Mouse (Mus musculus) kidney, adult 9 months (tissue): ENCODE measurements at regions not wholly inside any gene's neighbourhood (a gene's known extent, or its start where the extent isn't known, plus 50 kb on each side); places are given as distances from the start of the nearest gene placed in this dataset.

Source experiments
- DNase-seq: peaks from one replicate; pipeline ENCODE4 v3.0.0; 2022

DNA sequence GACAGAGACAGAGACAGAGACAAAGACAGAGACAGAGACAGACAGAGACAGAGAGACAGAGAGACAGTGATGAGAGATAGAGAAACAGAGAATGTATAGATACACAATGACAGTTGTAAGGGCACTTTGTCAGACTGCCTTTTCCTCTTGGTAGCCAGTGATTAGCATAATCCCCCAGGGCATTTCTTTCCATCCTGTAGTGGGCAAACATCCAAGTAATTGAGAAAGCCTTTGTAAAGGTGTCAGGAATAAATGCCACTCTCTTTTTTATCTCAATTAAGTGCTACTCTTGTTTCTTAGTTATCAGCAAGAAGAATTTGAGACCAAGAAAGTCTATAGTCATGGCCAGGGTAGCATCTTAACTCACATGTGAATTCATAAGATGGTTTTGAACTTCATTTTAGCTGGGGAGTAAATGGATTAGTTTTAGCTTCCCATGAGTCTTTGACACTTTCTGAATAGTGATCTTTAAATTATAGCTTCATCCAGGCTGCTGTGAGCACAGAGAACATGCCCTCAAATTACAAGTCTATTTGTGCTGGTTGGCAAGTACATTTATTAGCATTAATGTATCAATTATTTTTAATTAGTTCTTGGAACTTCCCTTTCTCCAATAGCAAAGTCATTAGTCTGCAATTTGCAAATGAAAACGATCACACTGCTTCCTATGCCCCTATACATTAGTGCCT is 1215.9 kb downstream of the Gm9008 start:
- DNase-seq: no peak

DNA sequence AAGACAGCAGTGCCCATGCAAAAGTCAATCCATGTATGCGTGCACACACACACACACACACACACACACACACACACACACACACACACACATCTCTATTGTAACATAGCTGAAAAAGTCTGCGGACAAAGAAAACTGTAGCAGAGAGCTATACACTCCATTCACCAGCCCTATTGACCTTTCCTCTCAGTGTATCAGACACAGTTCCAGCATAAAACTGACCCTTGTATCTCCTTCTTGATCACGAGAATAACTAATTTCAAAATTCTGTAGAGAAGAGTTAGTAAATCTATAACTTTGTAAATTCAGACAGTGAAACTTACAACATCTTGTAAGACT is 1243.5 kb downstream of the Gm9008 start:
- peak; percentile 12 for DNase-seq

DNA sequence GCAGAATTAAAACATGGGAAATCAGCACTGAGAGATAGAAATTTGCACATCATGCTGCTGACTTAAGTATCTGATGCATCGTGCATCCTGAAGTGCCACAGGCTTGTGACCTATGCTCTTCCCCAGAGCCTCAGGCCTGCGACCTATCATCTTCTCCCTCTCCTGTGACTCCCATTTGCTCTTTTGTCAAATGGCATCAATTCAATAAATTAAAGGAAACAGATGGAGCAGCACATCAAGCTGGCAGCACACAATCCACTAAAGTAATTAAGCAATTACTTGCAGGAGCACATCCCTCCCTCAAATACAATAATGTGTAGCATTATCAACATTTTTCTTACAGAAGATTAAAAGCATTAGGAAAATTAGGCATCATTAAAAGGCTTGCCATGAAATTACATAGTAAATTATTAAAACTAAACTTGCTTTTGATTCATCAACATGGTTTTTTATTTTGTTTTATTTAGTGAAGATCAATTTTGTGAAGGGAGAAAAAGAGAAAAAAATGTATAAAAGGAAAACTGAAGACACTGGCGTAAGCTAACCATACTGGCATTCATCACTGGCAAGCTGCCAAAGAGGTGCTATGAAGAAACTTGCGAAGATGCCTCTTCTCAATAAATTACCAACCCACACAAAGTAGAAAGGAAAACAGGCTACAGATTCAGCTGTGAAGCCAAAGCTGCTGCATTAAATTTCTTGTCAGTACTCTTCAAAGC is 1244.1 kb downstream of the Gm9008 start:
- peak; percentile 0 for DNase-seq

DNA sequence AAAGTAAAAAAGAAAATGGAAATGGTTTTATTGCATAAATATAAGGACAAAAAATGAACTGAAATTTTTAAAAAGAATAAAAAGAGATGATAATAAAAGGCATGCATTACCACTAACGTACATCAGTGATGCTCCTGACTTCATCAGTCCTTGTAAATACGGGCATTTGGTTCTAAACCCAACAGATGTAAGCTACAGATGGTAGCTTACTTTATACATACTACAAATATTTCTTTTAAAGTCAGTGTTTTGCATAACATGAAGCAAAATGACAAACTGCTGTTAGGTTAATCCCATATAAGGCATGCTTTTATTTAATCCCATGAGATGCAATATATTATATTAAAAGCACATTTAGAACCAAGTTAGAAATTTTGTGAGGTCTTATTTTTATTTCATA is 1282.1 kb downstream of the Gm9008 start:
- no peak for DNase-seq

DNA sequence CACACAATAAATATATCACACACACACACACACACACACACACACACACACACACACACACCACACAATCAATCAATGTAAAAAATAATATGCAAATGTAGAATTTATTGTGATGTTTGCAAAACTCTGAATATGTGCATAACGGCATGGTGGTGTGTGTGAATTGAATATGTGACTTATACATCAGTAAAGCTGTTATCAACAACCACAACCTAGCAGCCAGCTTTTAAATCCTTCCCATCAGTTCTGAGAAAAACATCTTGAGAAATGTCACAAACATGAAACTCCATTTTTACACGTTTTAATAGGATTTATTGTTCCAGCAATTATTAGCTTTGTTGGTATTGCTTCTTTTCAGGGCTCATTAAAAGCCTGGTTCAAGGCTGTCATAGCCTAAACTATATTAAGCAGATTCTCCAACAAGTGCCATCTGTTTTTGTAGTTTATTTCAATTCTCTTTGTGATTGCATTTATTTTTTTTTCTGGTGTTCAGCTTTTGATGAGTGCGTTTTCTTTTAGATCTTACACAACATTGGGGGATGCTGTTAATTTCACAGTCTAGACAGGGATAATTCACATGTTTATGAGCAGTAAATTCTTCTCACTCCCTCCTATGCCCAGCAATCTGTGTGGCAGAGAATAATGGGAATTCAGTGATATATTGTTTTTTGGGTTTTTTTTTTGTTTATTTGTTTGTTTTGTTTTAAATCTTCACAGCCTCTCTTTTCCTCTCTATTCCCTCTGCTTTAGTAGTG is 1284.7 kb downstream of the Gm9008 start:
- no peak for DNase-seq
